Mouse (Mus musculus) adrenal gland, adult 2 months (tissue): Measurements from ENCODE around the gene Pdgfc. TPM values are rescaled to one million over a fixed set of nuclear protein-coding genes. Genes with fewer than 3 reads are reported as not detected.

Source experiments
- polyA plus RNA-seq: library from polyadenylated mRNA; depleted of rRNA; stranded (reverse); fragments of >200 nt; gene quantifications from 2 replicates; pipeline ENCODE4 v1.2.3, GENCODE M21; 2012; rRNA removed
- total RNA-seq, 2 experiments: library from RNA; stranded (reverse); gene quantifications; 2 replicates each; pipeline ENCODE4 v1.2.3; 2021

The Pdgfc gene
- total and polyA plus RNA-seq, 3 experiments, result 4.1 to 11.3 (median 6.0) TPM

Other genes starting within 250 kb of the Pdgfc start
- 10 to 100 TPM in 1 of 2 experiments, 1 to 10 TPM in 1; 7.8 to 10.9 TPM for gene Gria2, start 233.6 kb upstream of the Pdgfc start, total RNA-seq
- gene Gria2, start 233.6 kb upstream of the Pdgfc start, polyA plus RNA-seq, result 0.58 and 0.74 TPM in 2 replicates
- gene Glrb, start 122.8 kb upstream of the Pdgfc start, total RNA-seq, result 10 to 100 TPM in 1 of 2 experiments, 1 to 10 TPM in 1; 7.1 to 15.4 TPM
- gene Glrb, start 122.8 kb upstream of the Pdgfc start, polyA plus RNA-seq, result 1.8 and 2.5 TPM in 2 replicates